Mouse (Mus musculus) midbrain, embryonic 16.5 days (tissue): Measurements from ENCODE around the gene Sh2d3c. TPM values are rescaled to one million over a fixed set of nuclear protein-coding genes. Genes with fewer than 3 reads are reported as not detected.
A peak's percentile ranks its signal among the peaks of the same experiment; 100 is the strongest.

ENCODE experiments used
- ATAC-seq: fragments of 200-750 bp; cut with Nextera tagmentation; 2 replicates; pipeline ENCODE4 v1.8.0; 2017; ENCODE audit warnings: moderate TSS enrichment
- H3K27ac ChIP-seq: fragments of 300-500 bp; sonication (generic); 2 replicates; pipeline ENCODE4 v1.5.1; 2014; ENCODE audit warnings: mild to moderate bottlenecking, low read length, mixed read lengths
- H3K27me3 ChIP-seq: fragments of 300-500 bp; sonication (generic); 2 replicates; pipeline ENCODE4 v1.6.1; 2014; ENCODE audit warnings: low read depth, low read length, mixed read lengths; ENCODE audit not compliant: control insufficient read depth, insufficient read depth
- H3K36me3 ChIP-seq: fragments of 300-500 bp; sonication (generic); 2 replicates; pipeline ENCODE4 v1.6.1; 2014; ENCODE audit warnings: mild to moderate bottlenecking, low read length, moderate library complexity, mixed read lengths; ENCODE audit not compliant: control insufficient read depth, insufficient read depth
- H3K4me1 ChIP-seq: fragments of 300-500 bp; sonication (generic); 2 replicates; pipeline ENCODE4 v1.6.1; 2014; ENCODE audit warnings: mild to moderate bottlenecking, low read length, mixed read lengths; ENCODE audit not compliant: control insufficient read depth, insufficient read depth
- H3K4me2 ChIP-seq: fragments of 300-500 bp; sonication (generic); 2 replicates; pipeline ENCODE4 v1.6.1; 2014; ENCODE audit warnings: mild to moderate bottlenecking, low read length, mixed read lengths
- H3K4me3 ChIP-seq: fragments of 300-500 bp; sonication (generic); 2 replicates; pipeline ENCODE4 v1.5.1; 2014; ENCODE audit warnings: low read depth, mild to moderate bottlenecking, low read length, moderate library complexity, mixed read lengths
- H3K9ac ChIP-seq: fragments of 300-500 bp; sonication (generic); 2 replicates; pipeline ENCODE4 v1.6.1; 2014; ENCODE audit warnings: low read depth, low read length, mixed read lengths
- H3K9me3 ChIP-seq: fragments of 300-500 bp; sonication (generic); replicated peaks from 2 replicates; pipeline ENCODE4 v1.6.1; 2014; ENCODE audit warnings: mild to moderate bottlenecking, low read length, mixed read lengths; ENCODE audit not compliant: control insufficient read depth, poor library complexity, severe bottlenecking
- WGBS: fragments of 180-500 bp; shearing (Covaris S2); extraction: QIAGEN DNeasy Blood & Tissue Kit; methylation state at CpG from one replicate; pipeline ENCODE4 v1.1.7; 2014; 5-methylcytosine and 5-hydroxymethylcytosine counted together
- polyA plus RNA-seq: library from polyadenylated mRNA; unstranded; fragments of >200 nt; fragmentation: Nextera tagmentation; extraction: Ambion mirVana; gene quantifications from 2 replicates; pipeline ENCODE4 v1.2.1, GENCODE M21; 2015

Gene Sh2d3c
- polyA plus RNA-seq, 1 experiment from 2014 or later = 59.3 TPM

GRCm38 (mm10) chr2:32727435-32727834 lies 6.6 kb downstream of the Sh2d3c start:
- no peaks in the 10 kb centered on the region for H3K27me3 ChIP-seq
- H3K36me3 ChIP-seq = no peaks in the 10 kb centered on the region
- peak overlapping the region; percentile 36 for H3K4me3 ChIP-seq
- no peak overlapping the region for H3K27ac ChIP-seq
- H3K4me2 ChIP-seq = peak overlapping the region; percentile 49
- peak; percentile 94 for ATAC-seq
- H3K9me3 ChIP-seq = no peaks in the 10 kb centered on the region
- H3K9ac ChIP-seq = no peak overlapping the region
- WGBS = 0% methylated on average over 16 of the region's 16 CpGs
- 0 out of 2 replicates have a peak, but pooled peaks cover 3% of the 10 kb centered on the region for H3K4me1 ChIP-seq

- 59% methylated on average over 7 of the region's 7 CpGs for WGBS
- no peaks in the 10 kb centered on the region for H3K27me3 ChIP-seq
- H3K9me3 ChIP-seq = no peaks in the 10 kb centered on the region
- no peak overlapping the region for H3K27ac ChIP-seq
- H3K4me3 ChIP-seq = no peak overlapping the region
- 0 out of 2 replicates have a peak, but pooled peaks cover 3% of the 10 kb centered on the region for H3K4me1 ChIP-seq
- peak overlapping the region; percentile 6; the same call in 1 of the 2 replicates for H3K4me2 ChIP-seq
- no peaks in the 10 kb centered on the region for H3K36me3 ChIP-seq
- 0 out of 2 replicates have a peak overlapping the region, but pooled peaks have one; percentile 14 for H3K9ac ChIP-seq
- ATAC-seq = 0 out of 2 replicates have a peak, but pooled peaks have one; percentile 12
These were observed 7.6 kb downstream of the Sh2d3c start for GRCm38 (mm10) chr2:32728463-32728862.

- Histone ChIP-seq H3K4me2 (no peak overlapping the region), H3K36me3 (no peaks in the 10 kb centered on the region), H3K4me1 (0 out of 2 replicates have a peak, but pooled peaks cover 3% of the 10 kb centered on the region), H3K4me3 (no peak overlapping the region), H3K9me3 (no peaks in the 10 kb centered on the region), H3K27ac (no peak overlapping the region), H3K9ac (no peak overlapping the region), H3K27me3 (no peaks in the 10 kb centered on the region)
- ATAC-seq = no peak
- 82% methylated on average over 4 of the region's 4 CpGs for WGBS
These were observed 8.7 kb downstream of the Sh2d3c start for GRCm38 (mm10) chr2:32729547-32729946.

GRCm38 (mm10) chr2:32730854-32731253 lies 10.0 kb downstream of the Sh2d3c start:
- ATAC-seq = no peak
- H3K9ac ChIP-seq = no peak overlapping the region
- H3K27ac ChIP-seq = no peak overlapping the region
- no peaks in the 10 kb centered on the region for H3K36me3 ChIP-seq
- H3K4me1 ChIP-seq = 0 out of 2 replicates have a peak, but pooled peaks cover 3% of the 10 kb centered on the region
- H3K27me3 ChIP-seq = no peaks in the 10 kb centered on the region
- WGBS = 63% methylated on average over 11 of the region's 11 CpGs
- no peak overlapping the region for H3K4me2 ChIP-seq
- H3K9me3 ChIP-seq = no peaks in the 10 kb centered on the region
- no peak overlapping the region for H3K4me3 ChIP-seq

- Histone ChIP-seq H3K36me3 (no peaks in the 10 kb centered on the region), H3K4me3 (no peak overlapping the region), H3K4me1 (0 out of 2 replicates have a peak, but pooled peaks cover 3% of the 10 kb centered on the region), H3K27ac (peak overlapping the region; percentile 22; the same call in 1 of the 2 replicates), H3K9me3 (no peaks in the 10 kb centered on the region), H3K9ac (peak overlapping the region; percentile 11; the same call in 1 of the 2 replicates), H3K4me2 (no peak overlapping the region), H3K27me3 (no peaks in the 10 kb centered on the region)
- ATAC-seq = no peak
- 77% methylated on average over 4 of the region's 4 CpGs for WGBS
These were observed 11.1 kb downstream of the Sh2d3c start for GRCm38 (mm10) chr2:32731911-32732310.

GRCm38 (mm10) chr2:32732695-32733094 lies 11.8 kb downstream of the Sh2d3c start:
- H3K27ac ChIP-seq = no peak overlapping the region
- H3K4me3 ChIP-seq = no peak overlapping the region
- H3K4me1 ChIP-seq = no peaks in the 10 kb centered on the region
- no peak overlapping the region for H3K9ac ChIP-seq
- ATAC-seq = no peak
- H3K36me3 ChIP-seq = no peaks in the 10 kb centered on the region
- H3K9me3 ChIP-seq = no peaks in the 10 kb centered on the region
- no peak overlapping the region for H3K4me2 ChIP-seq
- no peaks in the 10 kb centered on the region for H3K27me3 ChIP-seq
- 72% methylated on average over 6 of the region's 6 CpGs for WGBS

- H3K4me3 ChIP-seq = no peak overlapping the region
- no peak overlapping the region for H3K4me2 ChIP-seq
- 36% methylated on average over 4 of the region's 4 CpGs for WGBS
- H3K4me1 ChIP-seq = no peaks in the 10 kb centered on the region; the same call in 1 of the 2 replicates
- H3K27me3 ChIP-seq = no peaks in the 10 kb centered on the region
- no peaks in the 10 kb centered on the region for H3K9me3 ChIP-seq
- no peak for ATAC-seq
- no peaks in the 10 kb centered on the region for H3K36me3 ChIP-seq
- H3K9ac ChIP-seq = no peak overlapping the region
- H3K27ac ChIP-seq = no peak overlapping the region
These were observed 13.6 kb downstream of the Sh2d3c start for GRCm38 (mm10) chr2:32734480-32734879.

GRCm38 (mm10) chr2:32734933-32735332 lies 14.1 kb downstream of the Sh2d3c start:
- WGBS = 50% methylated on average over 4 of the region's 4 CpGs
- Histone ChIP-seq H3K27ac (no peak overlapping the region), H3K4me2 (no peak overlapping the region), H3K36me3 (no peaks in the 10 kb centered on the region), H3K4me1 (peaks cover 3% of the 10 kb centered on the region; the same call in 1 of the 2 replicates), H3K4me3 (no peak overlapping the region), H3K9me3 (no peaks in the 10 kb centered on the region), H3K27me3 (no peaks in the 10 kb centered on the region), H3K9ac (no peak overlapping the region)
- ATAC-seq = no peak

GRCm38 (mm10) chr2:32736306-32736829 lies 15.5 kb downstream of the Sh2d3c start:
- Histone ChIP-seq H3K36me3 (no peaks in the 10 kb centered on the region), H3K4me3 (no peak overlapping the region), H3K4me2 (no peak overlapping the region), H3K27me3 (no peaks in the 10 kb centered on the region), H3K9me3 (no peaks in the 10 kb centered on the region), H3K4me1 (peaks cover 3% of the 10 kb centered on the region; the same call in 1 of the 2 replicates), H3K9ac (no peak overlapping the region), H3K27ac (no peak overlapping the region)
- no peak for ATAC-seq
- 39% methylated on average over 3 of the region's 3 CpGs for WGBS
